Mouse (Mus musculus): ENCODE measurements around the gene Cacna2d4.

Cacna2d4 gene

GRCm38 (mm10) chr6:119386821-119387220 is 150.5 kb downstream of the Cacna2d4 start:
- no peak for DNase-seq (ENCODE audit: low spot score in 2 of 2)

DNA sequence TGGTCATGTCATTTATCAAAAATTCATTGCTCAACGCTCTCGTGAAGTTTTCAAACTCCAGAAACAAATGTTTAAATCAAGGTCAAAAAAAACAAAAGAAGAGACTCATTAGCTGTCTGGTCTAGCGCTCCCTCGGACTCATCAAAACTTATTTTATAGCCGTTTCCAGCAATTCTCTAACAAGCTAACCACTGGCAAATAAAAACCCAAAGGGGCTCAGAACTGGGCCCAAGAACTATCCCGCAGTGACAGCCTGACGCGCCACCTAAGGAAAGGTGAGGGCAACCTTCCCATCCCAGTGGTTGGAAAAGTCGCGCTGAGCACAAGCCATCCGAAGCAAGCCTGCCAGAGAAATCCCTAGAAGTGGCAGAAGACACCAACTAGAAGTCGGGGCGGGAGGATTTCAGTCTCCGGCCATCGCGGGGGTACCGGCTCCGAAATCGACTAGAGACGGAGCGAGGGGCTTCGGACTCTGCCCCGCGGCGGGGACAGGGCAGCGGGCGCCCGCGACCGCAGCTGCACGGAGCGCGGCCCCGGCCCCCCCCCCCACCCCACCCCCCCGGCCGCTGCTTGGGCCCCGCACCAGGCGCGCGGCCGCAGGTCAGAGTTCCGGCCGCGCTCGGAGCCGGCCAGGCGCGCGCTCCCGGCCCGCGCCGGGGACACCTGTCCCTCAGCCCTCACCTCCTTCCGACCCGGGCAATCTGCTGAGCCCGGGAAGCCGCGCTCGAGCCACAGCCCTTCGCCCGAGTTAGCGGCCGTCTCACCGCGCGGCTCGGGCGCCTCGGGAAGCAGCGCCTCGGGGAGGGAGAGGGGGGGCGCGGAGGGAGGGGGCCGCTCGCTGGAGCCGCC is 151.7 kb downstream of the Cacna2d4 start:
- DNase-seq (ENCODE audit: low spot score in 2 of 2), result no peak

DNA sequence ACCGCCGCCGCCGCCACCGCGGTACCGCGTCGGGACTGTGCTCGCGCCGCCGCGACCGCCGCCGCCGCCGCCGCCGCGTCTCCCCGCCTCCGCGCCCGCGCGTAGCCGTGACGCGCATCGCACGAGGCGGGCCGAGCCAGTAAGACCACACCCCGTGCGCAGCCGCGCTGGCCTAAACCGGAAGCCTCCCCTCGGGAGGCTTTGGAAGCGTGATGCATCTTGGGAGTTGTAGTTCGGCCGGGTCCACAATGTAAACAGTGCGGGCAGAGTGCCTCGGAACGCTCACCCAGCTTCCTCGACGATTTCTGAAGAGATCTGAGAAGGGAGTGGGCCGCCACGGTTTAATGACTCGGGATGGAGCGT is 152.3 kb downstream of the Cacna2d4 start:
- DNase-seq (ENCODE audit: low spot score in 2 of 2), result peak; percentile 92 to 93

- no peak for DNase-seq (ENCODE audit: low spot score in 2 of 2)
These were observed 152.8 kb downstream of the Cacna2d4 start for GRCm38 (mm10) chr6:119389089-119389488.

GRCm38 (mm10) chr6:119390728-119391127 is 154.4 kb downstream of the Cacna2d4 start:
- DNase-seq (ENCODE audit: low spot score in 2 of 2), result no peak

DNA sequence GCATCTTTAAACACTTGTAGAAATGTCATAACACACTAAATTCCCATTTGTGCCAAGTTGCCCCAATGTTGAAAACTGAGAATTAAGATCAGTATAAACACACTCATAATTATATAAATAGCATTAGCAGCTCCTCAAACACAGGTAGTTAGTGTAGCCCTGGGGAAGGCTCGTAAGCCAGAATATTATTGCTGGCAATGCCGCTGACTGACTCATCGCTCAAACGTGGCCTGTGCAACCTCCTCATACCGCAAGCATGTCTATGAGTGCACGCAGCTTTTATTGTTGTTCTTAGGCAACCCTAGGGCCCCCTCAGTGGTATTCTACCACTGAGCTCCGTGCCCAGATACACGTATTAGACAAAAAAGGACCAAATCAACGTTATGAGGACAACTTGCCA is 156.5 kb downstream of the Cacna2d4 start:
- peak in 1 of 2 experiments; percentile 54 for DNase-seq (ENCODE audit: low spot score in 2 of 2)

DNA sequence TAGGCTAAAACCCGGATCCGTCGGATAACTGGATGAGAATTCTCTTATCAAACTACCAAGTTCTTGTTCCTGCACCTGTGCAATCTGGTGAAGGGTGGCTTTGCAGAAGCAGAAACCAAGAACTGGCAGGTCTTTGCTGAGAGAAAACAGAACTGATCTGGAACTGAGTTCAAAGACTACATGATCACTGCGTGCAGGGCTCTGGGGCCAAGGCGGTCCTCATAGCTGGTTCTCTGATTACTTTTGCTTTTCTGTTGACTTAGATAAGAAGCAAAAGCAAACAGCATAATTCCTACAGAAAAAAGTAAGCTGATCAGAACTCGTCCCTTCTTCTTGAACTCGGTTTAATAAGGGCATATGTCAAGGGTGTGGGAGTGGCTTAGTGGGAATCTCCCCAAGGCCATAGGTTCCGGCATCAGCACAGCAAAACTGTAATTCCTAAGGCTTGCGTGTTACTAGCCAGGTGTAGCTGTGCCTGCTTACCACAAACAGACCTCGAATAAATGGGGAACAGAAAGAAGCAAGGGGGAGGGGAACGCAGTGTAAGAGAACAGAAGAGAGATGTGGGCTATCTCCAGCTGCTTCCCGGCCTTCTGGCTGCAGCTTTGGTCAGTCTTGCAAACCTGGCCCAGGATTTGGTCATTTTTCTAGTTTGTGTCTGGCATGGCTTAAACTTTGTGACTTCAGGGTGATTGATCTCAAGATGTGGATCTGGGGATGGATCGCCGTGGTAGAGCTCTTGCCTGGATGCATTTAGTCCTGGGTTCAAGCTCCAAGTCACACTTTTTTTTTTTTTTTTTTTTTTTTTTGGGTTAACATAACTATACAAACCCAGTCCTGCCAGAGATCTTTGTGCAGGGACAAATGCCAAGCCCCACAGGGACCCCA is 159.3 kb downstream of the Cacna2d4 start:
- DNase-seq (ENCODE audit: low spot score in 2 of 2), result peak; percentile 37 to 38

- peak; percentile 77 to 91 for DNase-seq (ENCODE audit: low spot score in 2 of 2)
These were observed 159.9 kb downstream of the Cacna2d4 start for GRCm38 (mm10) chr6:119396309-119396634.

DNA sequence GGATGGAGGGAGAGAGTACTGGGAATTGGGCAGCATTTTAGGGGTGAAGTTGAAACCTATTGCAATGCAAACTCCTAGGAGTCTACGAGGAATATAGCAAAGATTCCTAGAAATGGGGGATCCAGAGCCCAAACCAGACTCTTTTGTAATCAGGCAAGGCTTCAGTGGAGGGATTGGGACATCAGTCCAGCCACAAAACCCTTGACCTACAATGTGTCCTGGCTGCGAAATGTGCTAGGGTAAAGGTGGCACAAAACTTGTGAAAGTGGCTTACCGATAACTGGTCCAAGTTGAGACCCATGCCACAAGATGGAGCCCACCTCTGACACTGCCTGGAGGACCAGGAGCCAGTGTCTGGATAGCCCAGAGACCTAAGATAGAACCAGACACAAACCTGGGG is 163.0 kb downstream of the Cacna2d4 start:
- no peak for DNase-seq (ENCODE audit: low spot score in 2 of 2)

GRCm38 (mm10) chr6:119400649-119401048 is 164.3 kb downstream of the Cacna2d4 start:
- DNase-seq (ENCODE audit: low spot score in 2 of 2), result no peak

DNA sequence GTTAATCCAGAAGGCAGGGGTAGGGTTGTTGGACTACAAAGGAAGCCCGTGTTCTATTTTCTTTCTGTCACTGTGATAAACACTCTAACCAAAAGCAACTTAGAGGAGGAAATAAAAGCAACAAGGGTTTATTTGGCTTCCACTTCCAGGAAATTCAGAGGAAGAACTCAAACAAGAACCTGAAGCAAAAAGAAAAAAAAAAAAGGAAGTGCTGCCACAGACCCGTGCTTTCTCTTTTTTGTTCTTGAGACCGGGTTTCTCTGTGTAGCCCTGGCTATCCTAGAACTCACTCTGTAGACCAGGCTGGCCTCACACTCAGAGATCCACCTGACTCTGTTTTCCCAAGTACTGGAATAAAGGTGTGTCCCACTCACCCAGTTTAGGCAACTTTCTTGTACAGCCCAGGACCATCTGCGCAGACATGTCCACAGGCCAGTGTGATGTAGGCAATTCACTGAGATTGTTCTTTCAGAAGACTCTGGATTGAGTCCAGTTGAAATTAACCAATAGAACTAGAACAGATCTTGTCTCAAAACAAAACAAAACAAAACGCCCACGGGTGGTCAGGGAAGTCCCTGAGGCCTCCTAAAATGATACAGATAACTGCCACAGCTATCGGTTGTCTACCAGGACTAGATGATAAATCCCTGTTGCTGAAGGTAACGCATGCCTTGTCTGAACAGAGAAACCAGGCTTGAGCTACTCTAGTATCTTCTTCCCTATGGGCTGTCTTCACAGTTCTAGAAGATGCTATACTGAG is 165.4 kb downstream of the Cacna2d4 start:
- DNase-seq (ENCODE audit: low spot score in 2 of 2), result no peak

All from urinary bladder, postnatal 36 days (tissue).